Mouse (Mus musculus) layer of hippocampus, postnatal 25 days (tissue): ENCODE measurements at regions not wholly inside any gene's neighbourhood (a gene's known extent, or its start where the extent isn't known, plus 50 kb on each side); places are given as distances from the start of the nearest gene placed in this dataset.

Experiments used
- DNase-seq, 2 experiments: peaks; one replicate each; pipeline ENCODE4 v3.0.0; 2022; ENCODE audit warnings: mixed read lengths in 2 of 2, low spot score in 1 of 2; ENCODE audit errors: extremely low spot score in 1 of 2

DNA sequence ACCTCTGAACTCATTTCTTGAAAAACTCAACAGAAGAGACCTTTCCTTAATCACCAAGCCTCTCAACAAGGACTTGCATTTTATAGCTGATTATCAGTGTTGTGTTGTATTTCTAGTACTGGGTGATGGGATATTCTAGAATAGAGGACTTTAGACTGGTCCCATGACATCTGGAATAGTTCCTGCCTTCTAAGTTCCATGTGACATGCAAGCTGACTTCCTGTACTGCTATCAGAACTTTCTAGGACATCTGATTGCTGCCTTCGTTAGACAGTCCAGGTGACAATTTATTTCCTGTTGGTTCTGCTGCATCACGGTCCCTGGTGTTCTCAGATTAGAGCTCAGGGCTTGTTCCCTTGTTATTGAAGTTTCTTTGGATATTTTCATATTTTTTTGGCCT is 465.5 kb downstream of the Bnc2 start:
- no peak for DNase-seq

DNA sequence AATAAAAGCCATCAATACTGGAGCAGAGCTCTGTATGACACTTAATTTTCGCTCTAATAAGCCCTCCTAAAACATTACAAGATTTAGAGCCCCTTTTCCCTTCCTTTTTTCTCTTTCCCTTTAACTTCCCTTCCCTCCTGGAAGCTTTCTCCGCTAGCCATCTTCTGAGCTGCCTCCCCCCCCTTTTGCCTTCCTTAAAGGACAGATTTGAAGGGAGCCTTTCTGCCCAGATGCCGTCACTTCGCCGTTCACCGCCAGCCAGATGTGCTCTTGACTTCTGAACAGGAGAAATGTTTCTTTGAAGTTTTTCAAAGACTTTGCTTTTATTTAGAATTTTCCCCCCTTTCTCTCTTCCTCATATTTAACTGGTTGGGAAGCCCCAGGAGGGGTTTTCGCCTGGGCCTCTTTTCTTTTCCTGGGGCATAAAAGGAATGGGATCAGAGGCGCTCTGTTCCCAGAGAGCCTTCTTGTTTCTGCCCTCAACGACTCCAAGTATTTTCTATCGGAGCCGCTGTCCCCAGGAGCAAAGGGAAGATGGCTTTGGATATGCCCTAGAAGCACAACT is 463.7 kb downstream of the Bnc2 start:
- DNase-seq: no peak

DNA sequence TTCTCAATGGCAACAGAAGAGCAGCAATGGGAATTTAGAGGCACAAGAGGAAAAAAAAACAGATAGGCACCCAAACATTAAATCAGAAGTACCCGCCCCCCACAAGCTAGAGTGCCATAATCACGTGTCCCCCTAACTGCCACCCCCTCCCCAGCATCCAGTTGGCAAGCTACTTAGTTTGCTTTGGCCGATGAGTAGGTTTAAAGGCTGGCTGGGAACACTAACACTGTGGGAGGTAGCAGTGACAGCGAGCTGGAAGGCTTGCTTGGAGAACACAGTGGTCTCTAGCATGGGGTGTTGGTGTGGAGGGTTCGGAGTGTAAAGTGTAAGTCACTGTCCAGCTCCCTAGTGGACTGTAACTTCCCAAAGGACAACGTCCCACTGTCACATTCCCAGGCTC is 463.1 kb downstream of the Bnc2 start:
- no peak for DNase-seq

DNA sequence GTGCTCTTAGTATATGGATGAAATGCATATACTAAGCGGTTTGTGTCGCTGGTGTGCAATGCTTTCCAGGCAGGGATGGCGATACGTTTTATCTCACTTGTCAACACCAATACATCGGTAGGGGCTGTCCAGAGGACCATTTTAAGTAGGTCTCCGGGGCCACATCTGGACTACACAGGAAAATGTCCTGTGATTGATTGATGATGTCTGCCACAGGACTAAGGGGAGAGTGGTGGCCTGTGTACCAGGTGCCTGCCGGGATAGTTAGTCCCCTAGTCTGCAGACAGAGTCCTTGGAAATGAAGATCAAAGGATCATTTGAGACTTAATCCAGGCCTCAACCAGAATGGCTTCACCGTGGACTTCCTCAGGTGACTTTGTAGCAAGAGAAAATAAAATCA is 460.6 kb downstream of the Bnc2 start:
- DNase-seq: no peak

DNA sequence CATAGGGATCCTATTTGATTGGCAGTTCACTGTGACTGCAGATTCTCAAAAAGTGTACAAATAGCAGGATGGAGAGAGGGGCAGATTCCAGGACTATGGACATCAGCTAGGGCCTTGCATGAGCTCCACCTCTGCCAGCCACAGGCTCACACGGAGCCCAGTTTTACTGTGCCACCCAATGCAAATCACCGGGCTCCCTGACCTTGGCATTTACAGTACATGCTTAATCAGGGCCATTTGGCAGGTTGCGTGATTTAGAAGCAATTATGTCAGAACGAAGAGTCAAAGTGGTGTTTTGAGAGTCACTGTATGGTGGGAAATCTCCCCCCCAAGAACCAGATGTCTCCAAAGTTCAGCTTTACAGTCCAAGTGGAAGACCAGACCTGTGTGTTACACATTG is 456.1 kb downstream of the Bnc2 start:
- DNase-seq: no peak

DNA sequence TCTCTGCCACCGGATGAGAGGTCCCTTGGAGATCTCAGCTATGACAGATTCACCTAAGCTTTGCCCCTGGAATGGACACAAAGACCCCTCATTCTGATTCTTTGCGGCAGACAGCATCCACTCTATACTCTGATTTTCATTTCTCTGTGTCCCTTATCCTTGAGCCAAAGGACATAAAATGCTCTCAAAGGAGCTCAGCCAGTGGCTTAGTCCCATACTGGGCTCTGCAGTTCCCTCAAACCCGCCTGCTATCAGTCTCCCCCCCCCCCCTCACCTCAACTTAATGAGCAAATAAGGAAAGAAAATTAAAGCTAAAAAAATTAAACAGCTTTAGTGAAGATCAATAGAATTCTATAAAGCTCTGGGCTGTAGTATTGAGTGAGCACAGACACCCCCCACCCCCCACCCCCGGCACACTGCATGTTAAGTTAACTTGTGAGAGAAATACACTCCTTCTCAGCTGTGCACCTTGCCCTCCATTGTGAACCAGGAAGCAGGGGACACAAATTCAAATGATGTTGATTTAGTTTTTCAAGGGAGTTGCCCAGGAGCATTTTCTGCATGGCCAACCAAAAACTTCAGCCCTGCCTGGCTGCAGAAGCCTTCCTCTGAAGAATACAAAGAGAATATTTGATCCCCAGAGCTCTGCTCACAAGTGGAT is 452.9 kb downstream of the Bnc2 start:
- DNase-seq: no peak

DNA sequence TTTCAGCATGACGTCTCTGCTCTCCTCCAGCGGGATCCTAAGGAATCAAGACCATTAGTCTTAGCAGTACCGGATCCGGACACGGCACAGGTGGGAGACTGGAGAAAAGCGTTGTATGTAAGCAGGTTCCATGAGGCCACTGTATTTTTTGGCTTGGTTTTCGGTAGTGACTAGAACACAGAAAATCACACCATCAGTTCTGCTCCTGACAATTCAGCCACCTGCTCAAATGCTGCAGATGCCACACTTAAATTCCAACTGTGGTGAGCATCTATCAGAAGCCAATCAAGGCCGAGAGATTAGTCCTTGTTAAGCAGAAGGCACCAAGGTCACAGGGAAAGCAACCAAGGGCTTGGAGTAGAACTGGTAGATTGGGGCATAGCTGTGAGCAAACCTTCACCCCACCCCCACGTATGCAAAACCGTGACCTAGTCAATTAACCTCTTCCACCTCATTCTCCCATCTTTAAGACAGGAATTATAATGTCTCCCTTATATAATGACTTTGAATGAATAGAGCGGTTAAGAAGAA is 452.2 kb downstream of the Bnc2 start:
- no peak for DNase-seq

DNA sequence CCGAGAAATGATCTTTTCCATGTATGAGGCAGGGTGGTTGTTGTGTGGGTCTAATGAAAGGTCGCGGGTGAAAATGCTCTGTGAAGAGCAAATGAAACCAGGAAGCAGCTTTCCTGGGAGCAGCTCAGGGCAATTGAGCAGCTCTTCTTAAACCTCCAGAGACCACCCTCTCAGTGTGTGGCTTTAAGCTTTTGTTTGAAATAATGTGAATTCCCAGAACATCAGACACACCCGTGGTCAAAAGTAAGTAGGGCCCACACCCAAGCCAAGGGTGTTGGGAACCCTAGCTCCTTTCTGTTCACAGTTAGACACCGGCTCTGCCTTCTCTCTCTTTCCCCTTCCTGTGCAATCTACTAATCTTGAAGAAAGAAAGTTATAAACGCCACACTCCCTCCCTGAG is 450.5 kb downstream of the Bnc2 start:
- no peak for DNase-seq
